Mouse (Mus musculus) c-Kit-negative CD71-positive TER-119-positive erythroid progenitor cells, embryonic 14.5 days (primary cell): ENCODE measurements around the gene Gm527.
A peak's percentile ranks its signal among the peaks of the same experiment; 100 is the strongest.

Experiments used
- DNase-seq: peaks from one replicate; pipeline ENCODE4 v3.0.0-alpha.2; 2013; ENCODE audit warnings: low read depth, low spot score

Gene Gm527

DNA sequence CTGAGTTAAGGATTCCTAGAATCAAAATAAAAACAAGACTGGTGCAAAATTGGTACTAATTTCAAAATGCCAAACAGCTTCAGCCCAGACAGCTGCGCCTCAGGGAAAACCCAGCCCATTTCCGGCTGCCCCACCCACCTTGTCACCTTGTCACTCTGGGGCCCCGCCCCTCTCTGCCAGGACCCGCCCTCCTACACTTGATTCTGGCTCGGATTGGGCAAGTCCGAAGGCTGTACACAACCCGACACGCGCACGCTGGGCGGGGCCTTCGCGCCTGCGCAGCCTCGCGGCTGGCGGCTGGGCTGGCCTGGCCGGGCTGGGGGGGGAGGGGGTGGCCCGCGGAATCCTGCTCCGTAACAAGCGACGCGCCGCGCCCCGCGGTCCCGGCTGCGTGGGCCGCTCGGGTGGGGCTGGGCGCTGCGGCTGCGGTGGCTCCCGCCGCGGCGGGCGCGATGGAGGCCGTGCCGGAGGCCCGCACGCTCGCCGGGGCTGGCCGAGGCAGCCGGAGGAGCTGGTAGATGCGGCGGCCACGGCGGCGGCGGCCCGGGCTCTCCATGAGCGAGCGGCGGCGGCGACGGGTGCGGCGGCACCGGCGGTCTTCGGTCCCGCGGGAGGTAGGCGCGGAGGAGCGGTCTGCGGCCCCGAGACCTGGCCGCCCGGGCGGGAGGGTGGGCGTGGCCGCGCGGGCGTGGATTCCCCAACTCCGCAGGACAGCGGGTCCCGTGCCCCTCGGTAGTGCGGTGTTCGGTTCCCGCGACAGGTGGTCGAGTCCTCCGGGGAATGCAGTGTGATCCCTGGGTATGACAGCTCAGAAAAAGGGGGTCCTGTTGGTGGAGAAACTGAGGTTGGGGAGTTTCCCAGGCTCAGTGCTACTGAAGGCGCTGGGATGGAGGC, at the start of gene Gm527:
Gene Gm527 (plus strand): TSS at position 329 of the 894 bp plus-strand sequence.
- peak; percentile 85 for DNase-seq

GRCm38 (mm10) chr12:64871103-64871502, 46.6 kb upstream of the Gm527 start:
- DNase-seq, result no peak

DNA sequence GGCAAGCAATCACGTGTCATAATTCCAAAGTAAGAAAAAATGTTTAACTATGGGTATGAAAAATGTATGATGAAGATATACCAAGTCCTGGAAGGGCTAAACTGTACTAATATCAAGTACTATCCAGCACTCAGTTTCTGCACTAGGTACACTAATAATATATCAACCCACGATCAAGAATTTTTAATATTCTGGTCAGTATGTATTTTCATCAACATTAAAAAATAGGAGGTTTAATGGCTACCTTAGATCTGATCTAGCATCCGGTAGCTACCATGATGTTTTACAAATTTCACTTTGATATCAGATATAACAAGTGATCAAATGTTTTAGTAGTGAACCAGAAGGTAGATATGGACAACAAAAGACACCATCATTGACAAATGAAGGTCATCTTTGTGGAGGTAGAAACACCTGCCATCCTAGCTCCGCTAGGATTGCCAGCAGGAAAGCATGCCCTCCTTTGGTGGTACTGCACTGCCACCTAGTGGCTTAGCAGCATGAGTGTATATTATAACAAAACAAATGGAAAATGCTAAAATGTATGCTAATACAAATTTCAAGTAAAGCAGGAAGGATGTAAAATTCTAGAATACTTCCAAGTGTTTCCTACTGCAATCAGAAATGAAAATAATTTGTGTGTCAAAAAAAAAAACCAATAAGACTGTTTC, 20.5 kb upstream of the Gm527 start:
- no peak for DNase-seq

DNA sequence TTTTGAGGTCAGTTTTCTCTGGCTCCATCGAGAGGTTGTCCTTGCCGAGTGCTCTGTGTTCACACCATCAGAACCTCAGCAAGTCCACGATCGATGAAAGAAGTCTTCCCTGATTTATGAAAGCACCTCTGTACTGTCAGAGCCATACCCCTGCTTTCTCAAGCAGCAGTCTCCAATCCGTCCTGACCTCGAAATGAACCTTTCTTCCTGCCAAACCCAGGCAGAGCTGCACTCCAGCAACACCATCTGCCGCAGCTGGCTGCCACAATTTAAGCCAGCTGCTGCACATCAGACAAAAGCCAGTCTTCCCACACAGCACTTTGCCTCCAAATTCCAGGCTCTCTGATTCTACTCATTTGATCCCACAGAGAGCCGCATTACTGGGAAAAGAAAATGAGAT, 15.2 kb upstream of the Gm527 start:
- DNase-seq, result no peak

DNA sequence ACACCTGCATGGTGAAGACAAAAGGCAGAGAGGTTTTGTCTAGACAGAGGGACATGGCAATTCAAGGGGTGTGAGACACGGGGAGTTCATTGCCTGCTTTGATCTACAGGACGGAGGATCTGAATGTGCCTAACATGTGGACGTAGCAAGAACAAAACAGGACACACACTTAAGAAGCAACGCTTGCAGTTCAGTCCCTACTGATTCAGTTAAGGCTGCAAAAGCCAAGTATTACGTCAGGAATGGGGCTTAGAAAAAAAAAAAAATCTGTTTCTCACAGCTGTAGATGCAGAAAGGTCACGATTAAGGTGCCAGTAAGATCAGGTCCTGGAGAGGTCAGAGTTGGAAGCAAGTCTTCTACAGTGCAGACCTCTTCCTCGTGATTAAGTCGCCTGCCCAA, 14.5 kb upstream of the Gm527 start:
- no peak for DNase-seq

DNA sequence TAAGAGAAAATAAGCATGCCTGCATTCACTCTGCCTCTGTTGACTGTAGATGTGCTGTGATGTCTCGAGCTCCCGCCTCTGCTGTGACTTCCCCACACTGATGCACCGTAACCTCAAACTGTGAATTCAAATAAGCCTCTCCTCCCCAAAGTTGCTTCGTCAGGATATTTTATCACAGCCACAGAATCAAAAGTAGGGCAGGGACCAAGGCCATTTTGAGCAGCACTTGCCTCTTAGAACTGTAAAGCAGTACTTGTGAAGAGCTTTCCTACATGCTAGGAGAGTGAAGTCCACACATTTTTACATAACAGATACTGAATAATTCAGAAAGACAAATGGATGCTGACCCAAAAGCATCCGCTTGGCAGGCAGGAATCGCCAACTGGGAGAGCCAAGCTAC, 4.7 kb upstream of the Gm527 start:
- DNase-seq, result no peak

DNA sequence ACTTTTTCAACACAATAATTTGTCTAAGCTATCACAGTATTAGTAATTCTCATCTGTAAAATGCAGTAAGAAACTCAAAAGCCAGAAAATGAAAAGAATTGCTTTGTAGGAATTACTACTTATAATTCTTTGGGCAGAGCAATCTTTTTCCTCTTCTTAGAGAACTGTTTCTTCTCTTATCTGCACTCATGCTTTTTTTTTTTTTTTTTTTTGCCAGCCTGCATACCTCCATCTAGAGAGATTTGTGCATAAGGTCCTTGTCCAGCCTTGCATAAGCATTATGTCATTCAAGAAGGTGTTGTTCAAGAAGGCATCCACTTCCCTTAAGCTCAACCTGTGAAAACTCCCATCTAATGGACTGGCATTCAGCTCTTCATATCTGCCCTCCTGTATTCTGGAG, 971 bp upstream of the Gm527 start:
- DNase-seq, result no peak

DNA sequence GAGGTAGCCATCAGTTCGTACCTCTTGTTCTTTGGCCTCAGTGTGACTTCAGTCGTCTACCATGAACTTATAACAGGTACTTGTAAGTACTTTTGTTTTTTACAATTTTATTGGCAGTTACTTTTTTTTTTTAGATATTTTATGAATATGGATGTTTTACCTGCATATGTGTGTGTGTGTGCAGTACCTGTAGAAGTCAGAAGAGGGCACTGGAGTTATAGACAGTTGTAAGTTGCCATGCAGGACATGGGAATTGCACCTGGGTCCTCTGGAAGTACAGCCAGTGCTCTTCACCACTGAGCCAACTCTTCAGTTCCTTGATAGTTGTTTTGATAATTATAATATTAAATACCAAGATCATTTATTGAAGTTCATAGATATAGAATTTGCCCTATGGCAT, 19.8 kb downstream of the Gm527 start:
- no peak for DNase-seq

GRCm38 (mm10) chr12:64964560-64964959, 46.9 kb downstream of the Gm527 start:
- no peak for DNase-seq

DNA sequence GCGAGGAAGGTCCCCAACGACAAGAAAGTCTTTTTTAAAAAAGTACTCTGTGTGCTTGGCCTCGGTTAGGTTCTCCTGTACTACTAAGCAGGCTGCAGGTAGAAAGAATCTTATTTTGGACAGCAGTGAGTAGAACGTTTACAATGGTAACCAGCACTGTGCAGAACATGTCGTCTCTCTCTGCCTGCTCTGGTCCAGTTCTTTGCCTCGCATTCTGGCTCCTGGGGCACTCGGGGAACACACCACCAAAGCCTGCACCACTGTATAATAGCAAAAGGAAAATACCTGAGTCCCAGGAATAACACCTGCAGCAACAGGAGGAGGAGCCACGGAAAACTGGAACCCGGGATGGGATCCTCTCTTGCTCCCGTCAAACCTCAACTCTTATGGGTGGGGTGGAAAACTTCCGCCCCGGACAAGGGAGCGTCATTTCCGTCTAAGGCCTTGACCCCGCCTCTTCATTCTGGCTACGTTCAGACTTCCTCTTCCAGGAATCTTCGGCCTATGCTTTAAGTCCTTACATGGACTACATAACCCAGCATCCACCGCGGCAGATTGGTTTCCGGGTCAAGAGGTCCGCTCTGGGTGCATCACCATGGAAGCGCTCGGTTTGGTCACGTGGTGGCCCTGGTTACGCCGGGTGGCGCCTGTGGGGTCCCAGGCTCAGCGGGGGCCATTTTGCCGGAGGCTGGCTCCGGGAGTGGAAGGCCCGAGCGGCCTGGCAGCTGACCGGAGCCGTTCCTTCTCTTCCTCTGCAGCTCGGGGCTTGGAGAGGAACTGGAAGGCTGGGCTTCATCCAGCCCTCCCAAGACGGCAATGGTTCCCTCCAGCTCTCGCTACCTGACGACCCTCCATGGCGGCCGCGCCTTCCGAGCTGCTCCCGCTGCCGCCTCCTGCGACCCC, 47.7 kb downstream of the Gm527 start, which contains the start of the genes Klhl28 and Togaram1:
Gene Klhl28 (minus strand): TSS at position 411 of the 903 bp plus-strand sequence.
Gene Togaram1 (plus strand): TSS at position 681 of the 903 bp plus-strand sequence.
- peak; percentile 98 for DNase-seq

GRCm38 (mm10) chr12:64966101-64966631, 48.5 kb downstream of the Gm527 start:
- no peak for DNase-seq

DNA sequence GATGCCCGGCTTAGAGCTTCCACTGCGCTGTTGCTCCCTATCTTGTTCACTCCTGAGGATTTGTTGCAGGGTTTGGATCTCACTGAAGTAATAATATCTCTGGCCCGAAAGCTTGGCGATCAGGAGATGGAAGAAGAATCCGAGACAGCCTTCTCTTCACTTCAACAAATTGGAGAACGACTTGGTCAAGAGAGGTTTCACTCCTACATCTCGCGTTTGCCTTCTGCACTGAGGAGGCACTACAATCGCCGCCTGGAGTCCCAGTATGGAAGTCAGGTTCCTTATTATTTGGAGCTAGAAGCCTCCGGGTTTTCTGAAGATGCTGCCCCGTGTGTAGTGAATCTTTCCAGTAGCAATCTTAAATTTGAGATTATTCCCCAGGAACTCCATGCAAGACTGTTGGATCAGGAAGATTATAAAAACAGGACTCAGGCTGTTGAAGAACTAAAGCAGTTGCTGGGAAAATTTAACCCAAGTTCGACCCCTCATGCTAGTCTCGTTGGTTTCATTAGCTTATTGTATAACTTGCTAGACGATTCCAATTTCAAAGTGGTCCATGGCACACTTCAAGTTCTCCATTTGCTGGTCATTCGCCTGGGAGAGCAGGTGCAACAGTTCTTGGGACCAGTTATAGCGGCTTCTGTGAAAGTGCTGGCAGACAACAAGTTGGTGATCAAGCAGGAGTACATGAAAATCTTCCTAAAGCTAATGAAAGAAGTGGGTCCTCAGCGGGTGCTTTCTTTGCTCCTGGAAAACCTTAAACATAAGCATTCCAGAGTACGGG, 49.1 kb downstream of the Gm527 start:
- DNase-seq, result no peak

GRCm38 (mm10) chr12:64967470-64967869, 49.8 kb downstream of the Gm527 start:
- DNase-seq, result no peak

GRCm38 (mm10) chr12:64968067-64968466, 50.4 kb downstream of the Gm527 start:
- DNase-seq, result no peak

- no peak for DNase-seq
Measured at GRCm38 (mm10) chr12:64971399-64971798, 53.7 kb downstream of the Gm527 start.

DNA sequence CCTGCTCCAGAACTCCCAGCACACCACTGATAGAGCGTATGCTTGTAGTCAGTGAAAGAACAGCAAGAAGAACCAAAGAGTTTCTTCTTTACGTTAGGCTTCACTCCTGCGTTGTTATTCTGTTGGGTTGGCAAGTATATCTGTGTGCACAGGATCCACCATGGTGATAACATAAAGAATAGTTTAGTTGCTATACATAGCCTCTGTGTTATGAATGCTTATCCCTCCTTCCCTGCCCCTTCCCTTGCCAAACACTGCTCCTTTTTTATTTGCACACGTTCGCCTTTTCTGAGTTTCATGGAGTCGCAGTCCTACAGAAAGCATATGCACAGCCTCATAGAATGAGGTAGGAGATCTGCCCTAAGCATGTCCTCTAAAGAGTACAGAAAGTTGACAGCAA, 54.4 kb downstream of the Gm527 start:
- DNase-seq, result no peak
